Mouse (Mus musculus) forebrain, embryonic 11.5 days (tissue): ENCODE measurements at regions not wholly inside any gene's neighbourhood (a gene's known extent, or its start where the extent isn't known, plus 50 kb on each side); places are given as distances from the start of the nearest gene placed in this dataset.
"Not testable (repeated sequence)": the region's sequence is repeated elsewhere in the genome, so short reads cannot be mapped to it uniquely, and the experiment has no call there.

Experiments used
- ATAC-seq: fragments of 200-750 bp; cut with Nextera tagmentation; replicated peaks from 2 replicates; pipeline ENCODE4 v1.8.0; 2017; ENCODE audit warnings: moderate TSS enrichment; ENCODE audit not compliant: low FRiP score
- DNase-seq: peaks from one replicate; pipeline ENCODE4 v3.0.0-alpha.2; 2017; ENCODE audit warnings: low spot score
- H3K27ac ChIP-seq: fragments of 300-500 bp; sonication (generic); 2 replicates; pipeline ENCODE4 v1.5.1; 2014; ENCODE audit warnings: low read depth, low read length
- H3K27me3 ChIP-seq: fragments of 300-500 bp; sonication (generic); 2 replicates; pipeline ENCODE4 v1.6.1; 2014; ENCODE audit warnings: mild to moderate bottlenecking, low read length, mixed read lengths; ENCODE audit not compliant: control insufficient read depth, insufficient read depth
- H3K36me3 ChIP-seq: fragments of 300-500 bp; sonication (generic); 2 replicates; pipeline ENCODE4 v1.6.1; 2014; ENCODE audit warnings: mild to moderate bottlenecking, low read length, moderate library complexity, mixed read lengths; ENCODE audit not compliant: control insufficient read depth, insufficient read depth
- H3K4me1 ChIP-seq: fragments of 300-500 bp; sonication (generic); replicated peaks from 2 replicates; pipeline ENCODE4 v1.6.1; 2014; ENCODE audit warnings: low read length, mixed read lengths; ENCODE audit not compliant: control insufficient read depth, insufficient read depth
- H3K4me2 ChIP-seq: fragments of 300-500 bp; sonication (generic); 2 replicates; pipeline ENCODE4 v1.6.1; 2014; ENCODE audit warnings: low read depth, mild to moderate bottlenecking, low read length, moderate library complexity, mixed read lengths; ENCODE audit not compliant: severe bottlenecking
- H3K4me3 ChIP-seq: fragments of 300-500 bp; sonication (generic); 2 replicates; pipeline ENCODE4 v1.5.1; 2014; ENCODE audit warnings: low read depth, low read length
- H3K9ac ChIP-seq: fragments of 300-500 bp; sonication (generic); 2 replicates; pipeline ENCODE4 v1.6.1; 2014; ENCODE audit warnings: low read length
- H3K9me3 ChIP-seq: fragments of 300-500 bp; sonication (generic); 2 replicates; pipeline ENCODE4 v1.6.1; 2016; ENCODE audit warnings: low read length, mixed read lengths; ENCODE audit not compliant: control insufficient read depth
- WGBS: fragments of 180-500 bp; shearing (Covaris S2); extraction: QIAGEN DNeasy Blood & Tissue Kit; methylation state at CpG from one replicate; pipeline ENCODE4 v1.1.7; 2014; 5-methylcytosine and 5-hydroxymethylcytosine counted together

DNA sequence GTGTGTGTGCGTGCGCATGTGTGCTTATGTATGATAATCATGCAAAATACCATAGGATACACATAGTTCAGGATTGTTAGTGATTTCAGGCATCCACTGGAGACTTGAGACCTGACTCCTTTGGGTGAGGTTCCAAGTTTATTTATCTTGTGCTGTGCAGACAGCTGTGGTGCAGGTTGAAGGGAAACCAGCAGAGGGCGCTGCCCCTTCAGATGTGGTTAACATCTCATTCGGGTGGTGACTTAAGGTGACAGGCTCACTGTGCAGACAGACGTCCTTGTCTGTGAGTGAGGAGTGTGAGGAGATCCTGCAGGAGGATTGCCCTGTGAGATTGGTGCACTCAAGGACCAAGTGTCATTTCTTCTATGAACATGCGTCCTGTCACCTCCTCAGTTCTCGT lies 716.0 kb downstream of the Dad1 start:
- not testable (repeated sequence) for H3K27me3 ChIP-seq, H3K9ac ChIP-seq, H3K4me1 ChIP-seq, H3K9me3 ChIP-seq, H3K36me3 ChIP-seq, H3K27ac ChIP-seq, H3K4me3 ChIP-seq, ATAC-seq, H3K4me2 ChIP-seq
- peak; percentile 48 for DNase-seq
- WGBS, result 60% methylated on average over 7 of the region's 7 CpGs

DNA sequence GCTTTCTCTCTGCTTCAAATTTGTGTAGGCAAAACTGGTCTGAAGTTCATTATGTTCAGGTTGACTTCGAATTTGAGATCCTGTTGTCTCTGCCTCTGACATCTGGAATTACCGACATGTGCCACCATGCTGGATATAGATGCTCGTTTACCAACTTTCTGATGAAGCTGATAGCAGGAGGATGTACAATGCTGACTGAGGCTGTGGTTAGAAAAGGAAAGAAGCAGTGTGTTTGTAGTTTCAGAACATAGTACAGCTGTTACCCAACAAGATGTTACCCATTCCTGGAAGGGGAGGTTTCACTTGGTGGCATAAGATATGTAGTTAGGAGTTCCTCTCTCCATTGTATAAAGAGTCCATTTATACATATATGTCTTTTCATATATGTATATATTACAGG lies 730.5 kb downstream of the Dad1 start:
- ATAC-seq, H3K9me3 ChIP-seq, H3K27ac ChIP-seq, H3K36me3 ChIP-seq, H3K9ac ChIP-seq, H3K4me2 ChIP-seq, DNase-seq, H3K4me3 ChIP-seq, H3K27me3 ChIP-seq, H3K4me1 ChIP-seq: not testable (repeated sequence)
- no CpG with 5 or more reads among the region's 3 CpGs for WGBS

DNA sequence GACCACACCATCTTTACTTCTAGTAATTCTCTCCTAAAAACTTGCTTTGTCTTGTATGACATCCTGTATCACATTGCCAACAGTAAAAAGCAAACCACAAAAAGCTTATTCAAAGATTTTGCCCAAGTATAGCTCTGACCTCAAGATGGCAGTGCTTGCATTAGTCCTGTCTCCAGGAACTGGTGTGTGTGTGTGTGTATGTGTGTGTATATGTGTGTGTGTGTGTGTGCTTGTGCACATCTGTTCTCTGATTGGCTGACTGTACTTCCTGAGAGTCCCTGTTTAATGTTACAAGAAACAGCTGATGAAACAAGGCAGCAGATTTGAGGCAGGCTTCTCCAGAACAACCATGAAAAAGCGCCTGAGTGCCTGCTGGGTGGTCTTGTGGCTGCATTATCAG lies 735.0 kb downstream of the Dad1 start:
- no CpG with 5 or more reads among the region's 1 CpGs for WGBS
- not testable (repeated sequence) for H3K27me3 ChIP-seq

DNA sequence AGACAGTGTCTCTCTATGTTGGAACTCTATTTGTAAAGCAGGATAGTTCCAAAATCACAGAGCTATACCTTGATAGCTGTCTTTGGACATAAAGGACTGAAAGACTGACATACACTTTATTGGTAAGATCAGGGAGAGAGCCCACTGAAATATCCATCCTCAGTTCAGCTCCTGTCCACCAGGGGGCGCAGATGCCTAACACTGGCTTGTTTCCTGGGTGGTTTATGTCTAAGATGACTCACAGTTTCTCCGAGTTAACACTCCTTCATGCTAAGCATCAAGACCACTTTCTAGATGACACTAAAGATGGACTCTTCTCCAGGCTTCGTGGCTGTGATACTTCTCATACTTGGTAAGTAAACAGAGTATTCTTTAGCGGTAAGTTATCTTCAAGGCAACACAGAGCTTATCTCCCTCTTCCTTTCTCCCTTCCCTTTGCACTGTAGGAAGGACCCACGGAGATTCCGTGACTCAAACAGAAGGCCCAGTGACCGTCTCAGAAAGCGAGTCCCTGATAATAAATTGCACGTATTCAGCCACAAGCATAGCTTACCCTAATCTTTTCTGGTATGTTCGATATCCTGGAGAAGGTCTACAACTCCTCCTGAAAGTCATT lies 737.2 kb downstream of the Dad1 start:
- H3K9ac ChIP-seq, H3K27ac ChIP-seq, H3K36me3 ChIP-seq, H3K27me3 ChIP-seq, DNase-seq, H3K9me3 ChIP-seq, H3K4me3 ChIP-seq, ATAC-seq, H3K4me2 ChIP-seq, H3K4me1 ChIP-seq: not testable (repeated sequence)
- WGBS, result no CpG with 5 or more reads among the region's 10 CpGs

More for the DNA sequence above, 735.0 kb downstream of the Dad1 start:
- H3K4me2 ChIP-seq, H3K36me3 ChIP-seq, H3K9ac ChIP-seq, H3K9me3 ChIP-seq, H3K4me1 ChIP-seq, DNase-seq, H3K27ac ChIP-seq, H3K4me3 ChIP-seq, ATAC-seq: not testable (repeated sequence)

DNA sequence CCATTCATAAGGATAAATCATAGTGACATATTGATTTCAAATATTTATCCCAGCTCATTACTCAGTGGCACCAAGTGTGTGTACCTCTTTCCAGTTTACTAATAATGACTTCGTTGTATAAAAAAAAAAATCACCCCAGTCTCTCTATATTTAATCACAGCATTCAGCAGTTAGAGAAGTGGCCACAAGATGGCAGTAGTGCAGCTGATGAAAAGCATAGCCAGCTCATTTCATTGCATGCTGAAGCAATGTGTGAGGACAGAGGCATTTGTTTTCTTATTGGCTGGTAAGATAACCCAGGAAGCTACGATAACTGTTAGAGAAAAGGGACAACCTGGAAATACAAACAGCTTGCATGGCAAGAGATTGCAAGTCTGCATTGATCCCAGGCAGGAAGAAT lies 748.5 kb downstream of the Dad1 start:
- H3K4me3 ChIP-seq, H3K9ac ChIP-seq, H3K27me3 ChIP-seq, H3K4me2 ChIP-seq, ATAC-seq, H3K4me1 ChIP-seq, H3K36me3 ChIP-seq, H3K27ac ChIP-seq, H3K9me3 ChIP-seq: not testable (repeated sequence)
- WGBS, result 38% methylated on average over 1 of the region's 2 CpGs
- peak; percentile 42 for DNase-seq

DNA sequence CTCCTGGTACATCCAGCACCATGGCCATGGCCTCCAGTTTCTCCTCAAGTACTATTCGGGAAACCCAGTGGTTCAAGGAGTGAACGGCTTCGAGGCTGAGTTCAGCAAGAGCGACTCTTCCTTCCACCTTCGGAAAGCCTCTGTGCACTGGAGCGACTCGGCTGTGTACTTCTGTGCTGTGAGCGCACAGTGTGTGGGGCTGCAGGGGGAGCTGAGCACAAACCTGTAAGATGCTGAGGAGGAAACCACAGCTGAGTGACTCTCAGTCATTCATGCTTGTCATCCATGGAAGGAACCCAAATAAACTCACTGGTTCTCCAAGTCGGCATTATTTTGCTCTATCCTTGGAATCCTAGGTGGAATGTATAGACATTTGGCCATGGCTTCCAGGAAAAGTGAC lies 765.5 kb downstream of the Dad1 start:
- DNase-seq, H3K27ac ChIP-seq, H3K9me3 ChIP-seq, H3K27me3 ChIP-seq, H3K4me3 ChIP-seq, H3K9ac ChIP-seq, H3K36me3 ChIP-seq, H3K4me1 ChIP-seq, H3K4me2 ChIP-seq, ATAC-seq: not testable (repeated sequence)
- 85% methylated on average over 8 of the region's 9 CpGs for WGBS

DNA sequence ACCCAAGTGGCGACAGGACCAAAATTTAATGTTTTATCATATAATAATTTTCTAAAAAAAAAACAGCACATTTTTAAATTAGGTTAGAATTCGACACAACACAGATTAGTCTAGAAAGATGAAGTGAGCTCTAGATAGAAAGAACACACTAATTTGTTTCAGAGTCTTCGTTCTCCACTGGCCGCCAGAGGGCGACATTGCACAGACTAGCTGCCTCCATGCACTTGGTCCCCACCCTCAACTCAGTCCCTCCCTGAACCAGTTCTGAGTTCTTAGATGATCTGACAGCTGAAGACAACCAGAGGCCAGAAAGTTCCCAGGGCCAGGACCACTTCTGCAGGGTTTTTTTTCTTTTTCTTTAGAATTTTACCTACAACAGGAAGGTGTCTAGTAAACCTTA lies 766.3 kb downstream of the Dad1 start:
- H3K4me1 ChIP-seq, ATAC-seq, H3K27me3 ChIP-seq, H3K4me3 ChIP-seq, DNase-seq, H3K36me3 ChIP-seq, H3K9ac ChIP-seq, H3K4me2 ChIP-seq, H3K9me3 ChIP-seq, H3K27ac ChIP-seq: not testable (repeated sequence)
- 36% methylated on average over 5 of the region's 5 CpGs for WGBS

DNA sequence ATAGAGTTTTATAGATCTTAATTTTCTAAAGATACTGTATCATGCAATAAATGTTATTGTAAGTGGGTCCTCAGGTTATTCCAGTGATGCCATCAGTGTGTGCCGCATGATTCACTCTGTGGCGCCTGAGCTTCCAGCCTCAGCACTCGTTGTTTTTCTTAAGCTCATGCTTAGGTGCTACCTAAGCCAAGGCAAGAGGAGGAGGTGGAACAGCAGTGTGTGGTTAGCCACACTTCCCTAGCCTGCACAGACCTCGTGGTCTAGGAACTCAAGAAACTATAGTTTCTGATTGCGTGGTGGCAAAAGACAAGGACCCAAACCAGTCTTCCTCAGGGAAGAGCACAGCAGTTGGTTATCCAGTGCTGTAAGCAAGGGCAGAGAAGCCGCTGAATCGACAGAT lies 779.7 kb downstream of the Dad1 start:
- not testable (repeated sequence) for H3K27ac ChIP-seq, H3K9ac ChIP-seq, DNase-seq, H3K36me3 ChIP-seq, H3K4me3 ChIP-seq, H3K4me1 ChIP-seq, H3K4me2 ChIP-seq, H3K9me3 ChIP-seq, H3K27me3 ChIP-seq, ATAC-seq
- 94% methylated on average over 7 of the region's 7 CpGs for WGBS

DNA sequence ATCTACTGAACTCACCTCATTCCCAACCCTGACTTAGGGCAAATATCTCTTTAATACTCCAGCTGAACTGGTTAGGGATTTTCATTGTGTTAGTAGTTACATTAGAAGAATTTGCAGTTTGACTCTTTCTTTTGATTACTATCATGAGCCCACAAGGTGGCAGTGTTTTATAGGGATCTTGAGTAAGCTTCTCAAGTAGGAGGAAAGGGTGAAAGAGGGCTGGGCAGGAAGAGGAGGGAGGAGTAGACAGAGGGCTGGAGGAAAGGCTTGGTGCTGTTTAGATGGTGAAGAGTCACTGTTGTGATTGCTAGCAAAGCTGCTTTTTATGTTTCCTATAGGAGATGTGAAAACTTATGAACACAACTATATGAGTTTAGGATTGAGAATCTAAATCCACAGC lies 793.1 kb downstream of the Dad1 start:
- H3K4me1 ChIP-seq, H3K27me3 ChIP-seq, H3K4me2 ChIP-seq, H3K9me3 ChIP-seq, H3K36me3 ChIP-seq, H3K27ac ChIP-seq, DNase-seq, ATAC-seq, H3K9ac ChIP-seq, H3K4me3 ChIP-seq: not testable (repeated sequence)
